Mouse (Mus musculus) spleen, postnatal 14 days (tissue): ENCODE results near the gene Actn4.
"Not testable (repeated sequence)": the region's sequence is repeated elsewhere in the genome, so short reads cannot be mapped to it uniquely, and the experiment has no call there.

Source experiments
- DNase-seq, 2 experiments: peaks; one replicate each; pipeline ENCODE4 v3.0.0; 2021 to 2022; ENCODE audit warnings: low spot score in 2 of 2

Actn4 gene

DNA sequence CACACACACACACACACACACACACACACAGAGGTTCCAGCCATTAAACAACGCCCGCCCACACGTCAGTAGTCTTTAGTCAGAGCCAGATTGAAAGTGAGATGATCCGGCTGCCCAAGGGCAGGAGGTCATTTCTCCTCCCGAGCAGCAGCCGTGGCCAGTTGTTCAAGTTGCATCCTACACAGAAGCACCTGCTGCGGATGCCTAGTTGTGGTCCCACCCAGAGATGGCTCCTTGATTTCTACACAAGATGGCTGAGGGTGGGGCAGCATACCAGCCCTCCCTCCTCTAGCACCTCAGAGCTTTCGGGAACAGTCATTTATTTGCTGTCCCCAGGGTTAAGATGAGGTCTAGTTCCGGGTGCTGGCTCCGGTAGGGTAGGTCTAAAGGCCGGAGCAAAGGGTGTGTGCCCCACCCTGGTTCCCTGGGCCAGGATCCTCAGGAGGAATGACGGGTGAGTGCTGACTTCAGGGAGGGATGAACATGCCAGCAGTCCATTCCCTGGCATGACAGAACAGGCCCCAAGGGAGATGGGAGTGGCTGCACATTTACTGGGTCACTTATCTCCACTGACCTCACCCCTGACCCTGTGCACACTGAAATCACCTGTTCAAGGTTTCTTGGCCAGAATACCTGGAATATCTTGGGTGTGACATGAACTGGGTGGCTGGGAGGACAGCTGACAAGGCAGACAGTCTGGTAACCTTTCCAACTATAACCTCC is 7.7 kb upstream of the Actn4 start:
- DNase-seq = no peak

DNA sequence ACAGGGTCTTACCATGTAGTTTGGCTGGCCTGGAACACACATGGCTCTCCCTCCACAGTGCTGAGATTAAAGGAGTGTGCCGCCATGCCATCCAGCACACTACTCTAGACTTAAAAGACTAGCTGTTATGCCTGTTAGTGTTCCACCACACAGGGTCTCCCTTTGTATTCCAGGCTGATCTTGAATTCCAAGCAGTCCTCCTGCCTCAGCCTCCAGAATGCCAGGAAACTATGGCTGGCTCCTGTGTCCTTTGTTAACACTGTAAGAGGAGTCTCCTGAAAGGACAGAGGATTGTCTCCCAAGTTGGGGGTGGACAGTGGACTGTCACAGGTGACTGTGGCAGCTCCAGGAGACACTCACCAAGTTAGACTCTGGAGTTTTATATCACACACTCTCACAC is 7.1 kb upstream of the Actn4 start:
- no peak for DNase-seq

DNA sequence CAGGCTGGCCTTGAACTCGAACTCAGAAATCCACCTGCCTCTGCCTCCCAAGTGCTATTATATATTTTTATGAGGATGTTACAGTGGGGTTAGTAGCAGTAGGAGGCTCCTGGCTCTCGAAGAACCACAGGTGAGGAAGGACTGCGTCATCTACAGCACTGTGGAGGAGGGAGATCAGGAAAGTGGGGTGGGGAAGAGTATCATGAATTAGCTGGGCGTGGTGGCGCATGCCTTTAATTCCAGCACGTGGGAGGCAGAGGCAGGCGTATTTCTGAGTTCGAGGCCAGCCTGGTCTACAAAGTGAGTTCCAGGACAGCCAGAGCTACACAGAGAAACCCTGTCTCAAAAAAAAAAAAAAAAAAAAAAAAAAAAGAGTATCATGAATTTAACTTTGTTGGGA is 6.0 kb upstream of the Actn4 start:
- not testable (repeated sequence) for DNase-seq

DNA sequence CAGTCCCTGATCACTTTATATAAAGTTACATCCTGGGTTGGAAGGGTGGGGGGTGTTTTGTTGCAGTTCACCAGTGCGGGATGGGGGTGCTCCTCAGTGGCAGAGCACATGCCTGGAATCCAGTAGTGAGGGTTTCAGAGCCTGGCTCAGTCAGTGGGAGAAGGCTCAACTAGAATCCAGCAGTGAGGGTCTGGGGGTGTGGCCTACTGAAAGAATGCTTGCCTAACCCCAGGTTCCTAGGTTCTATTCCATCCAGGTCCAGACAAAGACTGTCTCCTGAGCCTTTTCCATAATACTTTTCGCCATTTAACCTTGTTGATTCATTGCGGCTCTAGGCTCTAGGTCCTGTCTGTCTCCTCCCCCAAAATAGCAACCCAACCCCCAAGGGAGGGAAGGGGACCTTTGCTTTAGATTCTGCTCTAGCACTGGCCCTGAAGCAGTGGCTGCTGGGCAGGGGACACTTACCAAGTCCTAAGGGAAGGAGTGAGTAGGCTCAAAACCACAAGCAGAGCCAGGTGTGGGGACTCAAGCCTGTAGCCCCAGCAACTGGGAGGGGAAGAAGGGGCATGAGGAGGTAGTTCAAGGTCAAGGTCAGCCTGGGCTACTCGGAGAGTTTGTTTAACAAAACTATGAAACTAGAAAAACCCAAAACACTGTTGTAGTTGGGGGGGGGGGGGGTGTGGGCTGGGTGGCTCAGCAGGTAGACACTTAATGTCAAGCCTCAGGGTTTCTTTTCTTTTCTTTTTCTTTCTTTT is 4.8 kb upstream of the Actn4 start:
- no peak for DNase-seq

DNA sequence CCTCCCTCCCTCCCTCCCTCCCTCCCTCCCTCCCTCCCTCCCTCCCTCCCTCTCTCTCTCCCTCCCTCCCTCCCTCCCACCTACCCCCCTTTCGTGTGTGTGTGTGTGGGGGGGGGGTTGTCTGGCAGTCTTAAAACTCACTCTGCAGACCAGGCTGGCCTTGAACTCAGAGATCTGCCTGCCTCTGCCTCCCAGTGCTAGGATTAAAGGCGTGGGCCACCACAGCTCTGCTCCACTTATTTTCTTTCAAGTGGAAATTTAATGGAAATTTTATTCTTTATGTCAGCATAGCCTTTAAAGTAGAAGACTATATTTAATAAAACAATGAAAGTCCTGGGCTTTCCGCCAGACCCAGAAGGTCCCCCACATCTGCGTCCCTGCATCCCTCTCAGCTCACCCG is 4.0 kb upstream of the Actn4 start:
- no peak for DNase-seq

DNA sequence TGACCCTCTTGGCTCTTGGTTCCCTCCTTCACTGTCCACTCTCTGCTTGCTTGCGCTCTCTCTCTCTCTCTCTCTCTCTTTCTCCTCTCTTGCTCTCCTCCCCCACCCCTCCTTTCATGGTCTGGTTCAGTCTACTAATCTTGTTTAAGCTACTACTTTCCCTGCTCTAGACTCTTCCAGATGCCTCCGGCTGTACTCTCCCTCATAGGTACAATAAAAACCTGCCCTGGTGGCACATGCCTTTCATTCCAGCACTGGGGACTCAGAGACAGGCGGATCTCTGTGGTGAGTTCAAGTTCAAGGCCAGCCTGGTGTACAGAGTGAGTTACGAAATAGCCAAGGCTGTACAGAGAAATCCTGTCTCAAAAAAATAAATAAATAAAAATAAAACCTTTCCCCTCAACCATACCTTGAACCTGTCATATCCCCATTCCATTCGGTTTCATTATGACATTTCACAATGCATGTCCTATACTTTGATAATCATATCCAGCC is 3.3 kb upstream of the Actn4 start:
- DNase-seq = no peak

DNA sequence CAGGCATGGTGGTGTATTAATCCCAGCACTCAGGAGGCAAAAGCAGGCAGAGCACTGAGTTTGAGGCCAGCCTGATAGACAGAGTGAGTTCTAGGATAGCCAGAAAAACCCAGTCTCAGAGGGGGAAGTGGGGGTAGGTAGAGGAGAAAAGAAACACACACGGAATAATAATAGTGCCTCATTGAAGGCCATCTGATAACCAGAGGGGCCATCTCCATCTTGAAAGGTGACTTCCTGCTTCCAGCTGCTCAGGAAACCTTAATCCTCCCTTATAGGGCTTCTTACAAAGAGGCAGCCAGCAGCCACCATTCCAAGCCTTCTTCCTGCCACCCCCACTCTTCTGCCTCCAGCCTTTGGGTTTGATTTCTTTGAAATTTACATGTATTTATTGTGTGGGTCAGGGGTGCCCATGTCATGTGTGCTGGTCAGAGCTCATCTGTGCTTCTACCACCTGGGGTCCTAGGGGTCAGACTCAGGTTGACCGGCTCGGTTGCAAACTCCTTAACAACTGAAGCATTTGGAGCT is 1.3 kb upstream of the Actn4 start:
- no peak for DNase-seq

DNA sequence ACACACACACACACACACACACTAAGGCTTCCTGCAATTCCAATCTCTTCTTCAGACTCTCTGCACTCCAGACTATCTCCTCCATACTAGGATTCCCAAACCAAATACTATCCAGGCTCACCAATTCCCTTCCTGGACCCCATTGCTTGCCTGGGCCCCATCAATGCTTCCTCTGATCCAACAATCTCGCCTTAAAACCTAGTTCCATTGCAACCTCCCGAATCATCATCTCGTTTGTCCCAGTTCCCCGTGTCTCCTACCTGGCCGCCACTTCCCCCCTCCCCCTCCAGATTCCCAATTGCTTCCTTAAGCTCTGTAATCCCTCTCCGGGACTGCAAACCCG is 585 bp downstream of the Actn4 start:
- no peak for DNase-seq

DNA sequence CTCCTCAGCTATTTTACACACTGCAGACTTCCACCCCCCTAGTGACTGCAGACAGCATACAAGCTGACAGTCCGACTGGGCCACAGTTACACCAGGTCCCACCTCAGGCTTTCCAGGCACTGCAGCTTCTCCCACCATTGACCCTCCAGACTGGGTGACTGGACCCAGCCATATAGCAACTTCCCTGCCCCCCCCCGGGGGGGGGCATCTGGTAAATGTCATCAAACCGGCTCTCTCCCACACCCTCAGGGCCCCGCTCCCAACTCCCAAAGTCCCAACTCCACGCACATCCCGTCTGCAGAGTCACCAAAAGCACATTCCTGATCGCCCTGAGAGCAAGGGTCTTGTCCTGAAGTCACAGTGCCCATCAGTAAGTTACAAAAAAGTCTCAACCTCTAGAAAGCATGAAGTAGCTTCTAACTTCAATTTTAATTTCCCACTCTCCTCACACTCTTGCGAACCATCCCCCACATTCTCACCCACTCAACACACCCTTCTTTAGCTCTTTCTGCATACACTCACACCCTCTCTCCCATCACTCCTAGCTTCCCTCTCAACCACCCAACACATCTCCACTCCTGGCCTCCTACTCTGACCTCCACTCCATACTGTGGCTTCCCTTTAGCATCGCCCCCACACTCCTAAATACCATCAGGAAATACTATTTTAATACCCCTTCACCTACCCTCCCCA is 1.6 kb downstream of the Actn4 start:
- no peak for DNase-seq

DNA sequence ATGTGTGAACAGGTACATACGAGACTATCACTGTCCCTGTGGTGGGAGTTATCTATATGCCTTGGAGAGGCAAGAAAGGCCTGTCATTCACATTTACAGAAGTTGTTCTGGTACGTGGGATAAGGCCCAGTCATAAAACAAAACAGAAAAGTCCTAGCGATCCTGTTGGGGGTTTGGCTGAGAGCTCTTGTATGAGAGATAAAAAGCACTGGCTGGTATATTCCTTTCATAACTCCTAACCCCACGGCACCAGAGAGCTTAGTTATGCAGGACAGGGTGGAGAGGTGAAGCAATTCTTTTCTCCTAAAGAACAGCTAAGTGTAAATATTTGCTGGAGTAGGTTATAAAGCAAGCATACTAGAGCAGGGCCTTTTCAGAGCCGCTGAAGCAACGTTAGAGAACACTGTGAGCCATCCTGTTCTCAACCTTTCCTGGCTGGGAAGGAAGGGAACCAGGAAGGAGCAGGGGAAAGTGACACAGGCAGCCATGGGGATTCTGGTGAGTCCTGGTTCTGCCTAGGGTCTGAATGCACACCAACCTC is 2.6 kb downstream of the Actn4 start:
- DNase-seq = no peak

DNA sequence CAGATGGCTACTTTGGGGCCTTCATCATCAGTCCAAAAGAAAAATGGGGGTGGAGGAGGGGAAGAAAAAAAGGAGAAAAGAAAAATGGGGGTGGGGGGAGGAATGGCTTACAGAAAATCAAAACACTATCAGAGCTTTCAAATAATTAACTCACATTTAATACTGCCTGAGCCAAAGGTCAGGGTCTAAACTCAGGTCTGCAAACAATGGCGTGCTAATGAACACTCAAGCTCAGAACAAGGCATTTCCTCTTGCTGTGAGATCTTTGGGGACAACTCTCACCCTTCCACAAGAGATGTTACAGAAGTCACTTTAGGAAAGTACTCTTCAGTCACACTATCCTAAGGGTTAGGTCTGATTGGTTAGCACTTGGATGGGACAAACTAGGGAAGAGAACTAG is 3.4 kb downstream of the Actn4 start:
- DNase-seq = no peak

DNA sequence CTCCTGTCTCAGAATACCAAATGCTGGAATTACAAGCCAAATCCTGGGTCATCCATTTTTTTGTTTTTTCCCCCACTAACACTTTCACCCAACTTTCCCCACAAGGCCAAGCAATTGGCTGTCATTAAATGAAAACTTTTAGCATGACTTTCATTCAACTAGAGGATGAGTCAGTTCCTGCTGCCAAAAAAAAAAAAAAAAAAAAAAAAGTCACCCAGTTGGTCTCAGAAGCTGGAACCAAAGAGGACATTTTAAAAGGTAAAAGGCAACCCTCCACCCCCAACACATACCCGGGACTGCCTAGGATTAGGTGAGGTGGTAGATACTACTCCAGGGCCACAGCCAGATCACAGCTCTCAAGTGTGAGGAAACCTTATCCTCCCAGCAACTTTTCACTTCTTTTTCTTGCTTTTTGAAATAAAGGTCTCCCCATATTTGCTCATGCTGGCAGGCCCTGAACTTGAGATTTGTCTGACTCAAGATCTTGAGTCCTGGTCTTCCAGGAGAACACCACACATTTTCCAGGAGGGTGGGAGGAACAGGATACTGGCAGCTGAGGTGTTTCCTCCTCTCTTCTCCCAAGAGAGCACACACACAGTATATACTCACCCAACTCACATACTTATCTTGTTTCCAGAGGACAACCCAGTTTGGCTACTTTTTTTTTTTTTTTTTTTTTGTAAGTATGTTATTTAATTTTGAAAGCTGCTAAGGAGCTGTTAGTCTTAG is 4.0 kb downstream of the Actn4 start:
- DNase-seq = no peak

DNA sequence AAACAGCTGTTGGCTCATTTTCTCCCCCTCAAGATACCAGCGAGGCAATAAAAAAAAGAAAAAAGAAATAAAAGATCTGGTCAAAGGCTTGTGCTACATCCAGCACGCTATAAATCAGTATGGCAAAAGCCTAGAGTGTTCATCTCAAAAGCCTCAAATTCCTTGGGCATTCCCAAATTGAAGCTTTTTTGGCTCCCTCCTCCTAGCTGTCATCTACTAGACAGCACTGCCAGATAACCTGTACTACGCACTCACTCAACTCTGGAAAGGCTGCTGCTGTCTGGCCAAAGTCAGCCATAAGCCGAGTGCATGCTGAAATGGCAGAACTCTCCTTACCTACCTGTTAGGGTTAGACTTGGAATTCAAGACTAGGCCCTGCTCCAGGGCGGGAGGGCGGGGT is 4.9 kb downstream of the Actn4 start:
- DNase-seq = no peak

DNA sequence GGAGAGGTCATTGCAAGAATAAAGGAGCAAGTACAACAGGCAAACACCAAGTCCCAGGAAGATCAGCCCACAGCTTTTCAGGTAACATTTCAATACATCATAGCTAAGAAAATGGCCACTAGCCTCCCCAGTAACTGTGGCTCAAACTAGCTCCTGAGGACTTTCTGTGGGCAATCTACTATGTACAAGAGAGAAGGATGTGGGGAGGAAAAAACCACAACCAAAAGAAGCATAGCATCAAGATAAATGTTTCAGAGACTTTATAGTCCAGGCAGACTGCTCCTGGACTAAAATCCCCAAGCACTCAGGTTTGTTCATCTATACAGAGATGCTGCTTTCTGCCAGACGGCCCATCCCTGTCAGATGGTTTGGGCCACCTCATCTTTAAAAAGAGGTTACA is 5.9 kb downstream of the Actn4 start:
- DNase-seq = no peak

DNA sequence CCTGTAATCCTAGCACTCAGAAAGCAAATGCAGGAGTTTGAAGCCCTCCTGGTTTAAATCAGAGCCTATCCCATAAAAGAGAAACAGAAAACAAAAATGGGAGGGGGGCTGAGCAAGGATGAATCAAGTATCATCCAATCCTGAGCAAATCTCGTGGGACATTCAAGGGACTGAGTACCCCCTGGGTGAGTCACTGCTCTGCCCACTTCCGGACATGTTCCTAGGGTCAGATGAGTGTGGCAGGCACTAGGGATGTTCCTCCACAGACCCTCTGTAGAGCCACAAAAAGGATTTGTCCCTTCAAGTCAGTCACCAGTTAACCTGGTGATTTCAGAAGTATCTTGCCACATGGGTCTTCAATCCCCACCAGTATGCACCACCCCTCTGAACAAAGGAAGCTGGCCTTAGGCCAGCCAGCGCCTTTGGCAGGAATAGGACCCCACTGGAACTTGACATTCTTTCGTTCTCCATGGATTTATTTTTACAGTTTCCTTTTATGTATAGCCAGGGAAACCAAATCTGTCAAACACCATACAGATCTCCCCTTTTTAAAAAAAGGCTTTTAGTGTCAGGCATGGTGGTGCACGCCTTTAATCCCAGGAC is 6.7 kb downstream of the Actn4 start:
- DNase-seq = no peak

DNA sequence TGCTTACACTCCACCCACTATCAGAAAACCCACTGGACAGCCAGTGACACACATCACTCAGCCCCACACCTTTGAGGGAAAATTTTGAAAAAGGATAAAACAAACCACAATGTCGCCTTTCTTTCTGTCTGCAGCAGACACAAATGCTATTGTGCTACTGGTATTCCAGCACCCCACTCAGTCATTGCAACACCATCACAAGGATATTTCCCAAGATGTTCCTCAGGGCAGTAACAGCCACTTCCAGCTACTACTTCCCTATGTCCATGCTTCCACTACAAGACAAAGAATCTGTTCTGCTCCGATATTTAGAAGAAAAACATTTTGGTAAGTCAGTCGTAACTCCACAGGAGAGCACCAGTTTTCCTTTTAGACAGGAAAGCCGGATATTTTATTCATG is 7.4 kb downstream of the Actn4 start:
- no peak for DNase-seq

DNA sequence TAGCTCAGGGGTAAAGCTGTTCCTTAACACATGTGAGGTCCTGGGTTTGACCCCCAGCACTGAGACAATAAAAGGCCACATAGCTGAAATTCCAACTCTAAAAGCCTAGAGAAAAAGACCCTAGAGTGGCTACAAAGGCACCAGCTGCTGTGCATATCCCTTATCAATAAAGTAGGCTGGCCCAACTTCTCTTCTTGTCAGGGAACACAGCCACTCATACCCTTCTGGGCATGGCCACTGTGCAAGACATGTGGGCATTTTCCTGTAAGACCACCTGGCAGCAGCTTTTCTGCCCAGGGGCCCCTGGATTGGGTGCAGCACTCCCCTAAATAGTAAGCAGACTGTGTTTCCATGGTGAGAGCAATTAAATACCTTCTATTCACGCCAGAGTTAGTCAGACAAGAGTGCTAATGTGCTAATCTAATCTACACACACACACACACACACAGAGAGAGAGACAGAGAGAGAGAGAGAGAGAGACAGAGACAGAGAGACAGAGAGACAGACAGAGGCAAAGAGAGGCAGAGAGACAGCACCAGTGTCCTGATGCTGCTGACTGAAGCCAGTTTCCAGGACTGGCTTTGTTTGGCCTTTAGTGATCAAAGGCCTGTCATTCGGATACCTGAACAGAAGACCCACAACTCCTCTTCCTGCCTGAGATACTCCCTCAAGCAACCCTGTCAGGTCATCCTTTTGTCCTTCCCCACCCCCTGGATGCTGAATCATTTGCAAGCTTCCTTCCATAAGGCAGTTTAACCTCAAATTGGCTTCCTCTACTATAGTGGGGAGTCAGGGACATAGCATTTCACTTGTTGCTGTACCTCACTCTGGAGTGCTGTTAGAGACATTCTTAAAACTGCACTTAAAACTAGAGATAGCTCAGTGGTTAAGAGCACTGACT is 8.4 kb downstream of the Actn4 start:
- DNase-seq = no peak

DNA sequence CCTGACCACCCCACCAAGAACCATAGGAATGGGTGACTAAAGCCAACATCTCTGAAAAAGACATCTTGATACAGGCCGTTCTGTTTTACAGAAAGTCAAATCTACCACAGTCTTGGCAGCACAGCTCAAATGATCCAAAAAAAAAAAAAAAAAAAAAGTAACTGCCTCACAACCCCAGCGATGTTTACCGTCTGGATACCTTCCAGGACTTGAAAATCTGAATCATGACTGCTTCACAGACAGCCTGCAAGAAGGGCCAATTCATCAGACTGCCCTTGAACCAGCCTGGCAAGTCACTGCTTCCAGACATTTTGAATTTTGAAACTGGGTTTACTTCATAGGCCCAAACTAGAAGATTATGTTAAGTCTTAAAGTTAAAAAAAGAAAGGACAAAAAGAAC is 9.4 kb downstream of the Actn4 start:
- DNase-seq = no peak

DNA sequence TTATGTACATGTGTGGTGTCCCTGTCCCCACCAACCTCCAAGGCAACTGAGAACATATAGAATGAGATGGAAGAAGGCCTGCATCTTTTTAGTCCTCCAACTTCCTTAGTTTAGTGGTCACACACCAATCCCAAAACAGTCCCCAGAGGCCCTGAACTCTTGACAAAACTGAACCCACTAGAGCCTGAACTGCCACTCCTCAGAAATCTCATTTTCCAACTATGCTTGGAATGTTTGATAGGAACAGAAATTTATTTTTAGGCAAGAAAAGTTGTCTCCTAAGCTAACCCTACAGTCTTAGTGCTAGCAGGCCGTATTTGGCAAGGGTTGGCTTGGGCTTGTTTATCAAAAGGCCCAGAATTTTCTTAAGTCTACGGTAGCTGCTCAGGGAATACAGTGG is 10.4 kb downstream of the Actn4 start:
- no peak for DNase-seq

DNA sequence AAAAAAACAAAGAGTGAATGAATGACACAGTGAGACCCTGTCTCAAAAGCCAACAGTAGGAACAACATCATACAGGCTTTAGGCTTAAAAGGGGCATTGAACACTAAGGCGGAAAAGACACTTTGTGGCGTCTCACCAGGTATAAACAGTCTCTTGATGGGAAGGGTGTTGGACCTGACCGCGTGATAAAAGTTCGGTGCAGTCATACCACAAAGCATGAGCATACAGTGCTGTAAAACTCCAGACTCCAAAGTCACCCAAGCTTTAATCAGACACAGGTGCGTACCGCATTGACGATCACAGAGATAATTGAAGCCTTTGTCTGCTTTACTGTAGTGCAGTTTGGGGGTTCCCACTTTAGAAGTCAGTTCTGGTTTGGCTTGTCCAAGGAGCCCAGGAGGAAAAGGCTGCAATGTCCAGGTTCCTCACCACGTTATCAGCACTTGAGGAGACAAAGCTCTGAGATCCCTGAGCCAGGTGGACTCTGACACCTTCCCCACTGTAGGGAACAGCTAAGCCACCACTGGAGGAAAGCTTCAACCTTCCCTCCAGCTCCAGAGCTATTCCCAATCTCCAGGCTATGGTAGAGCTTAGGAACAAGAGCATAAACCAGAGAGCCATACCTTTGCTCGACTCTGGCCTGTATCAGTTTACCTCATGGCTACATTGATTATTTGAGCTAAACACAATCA is 11.6 kb downstream of the Actn4 start:
- no peak for DNase-seq
